Mouse (Mus musculus) hindbrain, embryonic 10.5 days (tissue): ENCODE data around the gene Gpr50. TPM values are rescaled to one million over a fixed set of nuclear protein-coding genes. Genes with fewer than 3 reads are reported as not detected.

Experiments
- DNase-seq: peaks from one replicate; pipeline ENCODE4 v3.0.0-alpha.2; 2017; ENCODE audit warnings: low spot score
- H3K27ac ChIP-seq: fragments of 300-500 bp; sonication (generic); 2 replicates; pipeline ENCODE4 v1.5.1; 2016; ENCODE audit warnings: mild to moderate bottlenecking, moderate library complexity
- H3K27me3 ChIP-seq: fragments of 300-500 bp; sonication (generic); 2 replicates; pipeline ENCODE4 v1.6.1; 2016; ENCODE audit warnings: mild to moderate bottlenecking; ENCODE audit not compliant: poor library complexity, insufficient read depth, severe bottlenecking
- H3K36me3 ChIP-seq: fragments of 300-500 bp; sonication (generic); 2 replicates; pipeline ENCODE4 v1.6.1; 2016; ENCODE audit warnings: mild to moderate bottlenecking, moderate library complexity
- H3K4me1 ChIP-seq: fragments of 300-500 bp; sonication (generic); replicated peaks from 2 replicates; pipeline ENCODE4 v1.6.1; 2016; ENCODE audit warnings: mild to moderate bottlenecking
- H3K4me3 ChIP-seq: fragments of 300-500 bp; sonication (generic); 2 replicates; pipeline ENCODE4 v1.5.1; 2016; ENCODE audit warnings: mild to moderate bottlenecking, moderate library complexity
- H3K9me3 ChIP-seq: fragments of 300-500 bp; sonication (generic); 2 replicates; pipeline ENCODE4 v1.6.1; 2016; ENCODE audit warnings: mild to moderate bottlenecking, moderate library complexity
- WGBS: fragments of 180-500 bp; shearing (Covaris S2); methylation state at CpG from one replicate; pipeline ENCODE4 v1.1.7; 2016; 5-methylcytosine and 5-hydroxymethylcytosine counted together
- polyA plus RNA-seq: library from polyadenylated mRNA; unstranded; fragments of >200 nt; fragmentation: Nextera tagmentation; extraction: Ambion mirVana; gene quantifications from 2 replicates; pipeline ENCODE4 v1.2.1, GENCODE M21; 2016

Gene Gpr50
- 1.4 and 3.0 TPM in 2 replicates for polyA plus RNA-seq

GRCm38 (mm10) chrX:71663374-71663773 is at the start of gene Gpr50:
Gene Gpr50, plus strand, starts transcription at chrX:71663667.
- H3K4me3 ChIP-seq: peak within 1 kb of the TSS; percentile 54
- peaks cover 98% of the 10 kb centered on the region for H3K27me3 ChIP-seq
- no peaks in the 10 kb centered on the region for H3K36me3 ChIP-seq
- WGBS: 23% methylated on average over 9 of the region's 9 CpGs
- no peaks in the 10 kb centered on the region for H3K4me1 ChIP-seq
- H3K9me3 ChIP-seq: peaks cover 12% of the 10 kb centered on the region
- DNase-seq: peak; percentile 20
- H3K27ac ChIP-seq: no peak within 1 kb of the TSS

GRCm38 (mm10) chrX:71622286-71622685 is 41.2 kb upstream of the Gpr50 start:
- WGBS: 74% methylated on average over 1 of the region's 1 CpGs
- no peak for DNase-seq
- Histone ChIP-seq H3K9me3 (no peaks in the 10 kb centered on the region), H3K27me3 (no peaks in the 10 kb centered on the region), H3K27ac (no peak overlapping the region), H3K36me3 (no peaks in the 10 kb centered on the region), H3K4me3 (no peak overlapping the region), H3K4me1 (no peaks in the 10 kb centered on the region)

- peak; percentile 26 for DNase-seq
- H3K4me3 ChIP-seq: no peak overlapping the region
- WGBS: 7% methylated on average over 1 of the region's 1 CpGs
- no peaks in the 10 kb centered on the region for H3K4me1 ChIP-seq
- H3K27me3 ChIP-seq: no peaks in the 10 kb centered on the region
- H3K27ac ChIP-seq: no peak overlapping the region
- H3K36me3 ChIP-seq: no peaks in the 10 kb centered on the region
- no peaks in the 10 kb centered on the region for H3K9me3 ChIP-seq
Measured at GRCm38 (mm10) chrX:71623843-71624242, 39.6 kb upstream of the Gpr50 start.

GRCm38 (mm10) chrX:71628306-71628705 is 35.2 kb upstream of the Gpr50 start:
- no peak overlapping the region for H3K4me3 ChIP-seq
- no peak overlapping the region for H3K27ac ChIP-seq
- no peaks in the 10 kb centered on the region for H3K9me3 ChIP-seq
- H3K27me3 ChIP-seq: no peaks in the 10 kb centered on the region
- WGBS: 16% methylated on average over 4 of the region's 4 CpGs
- no peaks in the 10 kb centered on the region for H3K36me3 ChIP-seq
- H3K4me1 ChIP-seq: no peaks in the 10 kb centered on the region
- peak; percentile 30 for DNase-seq

GRCm38 (mm10) chrX:71630709-71631108 is 32.8 kb upstream of the Gpr50 start:
- DNase-seq: no peak

GRCm38 (mm10) chrX:71631130-71631529 is 32.3 kb upstream of the Gpr50 start:
- no peaks in the 10 kb centered on the region for H3K27me3 ChIP-seq
- no peaks in the 10 kb centered on the region for H3K9me3 ChIP-seq
- DNase-seq: no peak
- H3K27ac ChIP-seq: no peak overlapping the region
- no peaks in the 10 kb centered on the region for H3K4me1 ChIP-seq
- H3K36me3 ChIP-seq: no peaks in the 10 kb centered on the region
- 67% methylated on average over 1 of the region's 1 CpGs for WGBS
- no peak overlapping the region for H3K4me3 ChIP-seq

More at GRCm38 (mm10) chrX:71630709-71631108, 32.8 kb upstream of the Gpr50 start:
- H3K4me1 ChIP-seq: no peaks in the 10 kb centered on the region
- H3K36me3 ChIP-seq: no peaks in the 10 kb centered on the region
- no peaks in the 10 kb centered on the region for H3K27me3 ChIP-seq
- no peaks in the 10 kb centered on the region for H3K9me3 ChIP-seq
- 66% methylated on average over 4 of the region's 4 CpGs for WGBS
- no peak overlapping the region for H3K4me3 ChIP-seq
- no peak overlapping the region for H3K27ac ChIP-seq

- 4% methylated on average over 6 of the region's 6 CpGs for WGBS
- Histone ChIP-seq H3K27me3 (no peaks in the 10 kb centered on the region; the same call in 1 of the 2 replicates), H3K4me3 (no peak overlapping the region), H3K36me3 (no peaks in the 10 kb centered on the region), H3K4me1 (no peaks in the 10 kb centered on the region), H3K9me3 (no peaks in the 10 kb centered on the region), H3K27ac (no peak overlapping the region)
- peak; percentile 31 for DNase-seq
Measured at GRCm38 (mm10) chrX:71647958-71648357, 15.5 kb upstream of the Gpr50 start.

GRCm38 (mm10) chrX:71648434-71648833 is 15.0 kb upstream of the Gpr50 start:
- Histone ChIP-seq H3K27me3 (no peaks in the 10 kb centered on the region; the same call in 1 of the 2 replicates), H3K27ac (no peak overlapping the region), H3K4me3 (no peak overlapping the region), H3K9me3 (no peaks in the 10 kb centered on the region), H3K4me1 (no peaks in the 10 kb centered on the region), H3K36me3 (no peaks in the 10 kb centered on the region)
- no peak for DNase-seq
- WGBS: 11% methylated on average over 1 of the region's 1 CpGs

GRCm38 (mm10) chrX:71648848-71649454 is 14.5 kb upstream of the Gpr50 start:
- peak; percentile 39 for DNase-seq
- no peak overlapping the region for H3K27ac ChIP-seq
- H3K9me3 ChIP-seq: no peaks in the 10 kb centered on the region
- 52% methylated on average over 6 of the region's 6 CpGs for WGBS
- H3K36me3 ChIP-seq: no peaks in the 10 kb centered on the region
- no peak overlapping the region for H3K4me3 ChIP-seq
- H3K27me3 ChIP-seq: no peaks in the 10 kb centered on the region; the same call in 1 of the 2 replicates
- H3K4me1 ChIP-seq: no peaks in the 10 kb centered on the region

GRCm38 (mm10) chrX:71649993-71650392 is 13.5 kb upstream of the Gpr50 start:
- Histone ChIP-seq H3K4me1 (no peaks in the 10 kb centered on the region), H3K27me3 (no peaks in the 10 kb centered on the region; the same call in 1 of the 2 replicates), H3K27ac (no peak overlapping the region), H3K36me3 (no peaks in the 10 kb centered on the region), H3K4me3 (no peak overlapping the region), H3K9me3 (no peaks in the 10 kb centered on the region)
- DNase-seq: no peak
- WGBS: 30% methylated on average over 8 of the region's 8 CpGs

- WGBS: 29% methylated on average over 14 of the region's 14 CpGs
- no peak for DNase-seq
- Histone ChIP-seq H3K36me3 (no peaks in the 10 kb centered on the region), H3K4me3 (0 out of 2 replicates have a peak overlapping the region, but pooled peaks have one; percentile 21), H3K4me1 (no peaks in the 10 kb centered on the region), H3K9me3 (peaks cover 12% of the 10 kb centered on the region), H3K27ac (no peak overlapping the region), H3K27me3 (peaks cover 85% of the 10 kb centered on the region)
Measured at GRCm38 (mm10) chrX:71661794-71662193, 1.7 kb upstream of the Gpr50 start.

- DNase-seq: peak; percentile 40
- Histone ChIP-seq H3K4me3 (peak overlapping the region; percentile 54), H3K4me1 (no peaks in the 10 kb centered on the region), H3K27ac (no peak overlapping the region), H3K27me3 (peaks cover 99% of the 10 kb centered on the region), H3K9me3 (peaks cover 12% of the 10 kb centered on the region), H3K36me3 (no peaks in the 10 kb centered on the region)
- WGBS: 19% methylated on average over 76 of the region's 76 CpGs
Measured at GRCm38 (mm10) chrX:71663871-71664687, 612 bp downstream of the Gpr50 start.

GRCm38 (mm10) chrX:71664688-71665026 is 1.2 kb downstream of the Gpr50 start:
- Histone ChIP-seq H3K27me3 (peaks cover 99% of the 10 kb centered on the region), H3K36me3 (no peaks in the 10 kb centered on the region), H3K4me3 (peak overlapping the region; percentile 54), H3K4me1 (no peaks in the 10 kb centered on the region), H3K27ac (no peak overlapping the region), H3K9me3 (peaks cover 12% of the 10 kb centered on the region)
- no peak for DNase-seq
- 16% methylated on average over 15 of the region's 15 CpGs for WGBS
